Mouse (Mus musculus) heart, adult 11 months (tissue): ENCODE data around the gene Med12l.
A peak's percentile ranks its signal among the peaks of the same experiment; 100 is the strongest.
"Not testable (repeated sequence)": the region's sequence is repeated elsewhere in the genome, so short reads cannot be mapped to it uniquely, and the experiment has no call there.

ENCODE experiments used
- DNase-seq: peaks from one replicate; pipeline ENCODE4 v3.0.0; 2022

Gene Med12l

GRCm38 (mm10) chr3:59024531-59025192 is 19.0 kb downstream of the Med12l start:
- DNase-seq: peak; percentile 85

GRCm38 (mm10) chr3:59025193-59025535 is 19.5 kb downstream of the Med12l start:
- peak; percentile 60 for DNase-seq

GRCm38 (mm10) chr3:59028696-59029095 is 23.1 kb downstream of the Med12l start:
- DNase-seq: no peak

GRCm38 (mm10) chr3:59030986-59031385 is 25.4 kb downstream of the Med12l start:
- peak; percentile 52 for DNase-seq

- DNase-seq: no peak
Measured at GRCm38 (mm10) chr3:59041487-59041886, 35.9 kb downstream of the Med12l start.

GRCm38 (mm10) chr3:59054834-59055535 is 49.4 kb downstream of the Med12l start:
- DNase-seq: peak; percentile 88

- peak; percentile 93 for DNase-seq
Measured at GRCm38 (mm10) chr3:59059022-59059541, 53.5 kb downstream of the Med12l start.

GRCm38 (mm10) chr3:59060131-59060530 is 54.5 kb downstream of the Med12l start:
- DNase-seq: peak; percentile 61

- peak; percentile 53 for DNase-seq
Measured at GRCm38 (mm10) chr3:59062141-59062540, 56.5 kb downstream of the Med12l start.

- DNase-seq: no peak
Measured at GRCm38 (mm10) chr3:59063431-59063830, 57.8 kb downstream of the Med12l start.

GRCm38 (mm10) chr3:59065937-59066336 is 60.3 kb downstream of the Med12l start:
- no peak for DNase-seq

GRCm38 (mm10) chr3:59066558-59067294 is 61.1 kb downstream of the Med12l start:
- DNase-seq: no peak

GRCm38 (mm10) chr3:59069071-59069470 is 63.4 kb downstream of the Med12l start:
- not testable (repeated sequence) for DNase-seq

GRCm38 (mm10) chr3:59077278-59077677 is 71.7 kb downstream of the Med12l start:
- DNase-seq: no peak

- DNase-seq: peak; percentile 69
Measured at GRCm38 (mm10) chr3:59078585-59078984, 73.0 kb downstream of the Med12l start.

- DNase-seq: no peak
Measured at GRCm38 (mm10) chr3:59079327-59079726, 73.7 kb downstream of the Med12l start.

- DNase-seq: no peak
Measured at GRCm38 (mm10) chr3:59080293-59080916, 74.8 kb downstream of the Med12l start.

GRCm38 (mm10) chr3:59080919-59081318 is 75.3 kb downstream of the Med12l start:
- no peak for DNase-seq

- peak; percentile 77 for DNase-seq
Measured at GRCm38 (mm10) chr3:59092702-59093101, 87.1 kb downstream of the Med12l start.

GRCm38 (mm10) chr3:59097421-59097820 is 91.8 kb downstream of the Med12l start:
- DNase-seq: peak; percentile 75

- DNase-seq: peak; percentile 28
Measured at GRCm38 (mm10) chr3:59098540-59098939, 92.9 kb downstream of the Med12l start.

- DNase-seq: peak; percentile 36
Measured at GRCm38 (mm10) chr3:59101218-59101986, 95.8 kb downstream of the Med12l start, which contains the start of gene Gpr171. TSS of gene Gpr171 (minus strand) at chr3:59101821.
